Mouse (Mus musculus): ENCODE results near the gene Prps1l3.

The Prps1l3 gene

DNA sequence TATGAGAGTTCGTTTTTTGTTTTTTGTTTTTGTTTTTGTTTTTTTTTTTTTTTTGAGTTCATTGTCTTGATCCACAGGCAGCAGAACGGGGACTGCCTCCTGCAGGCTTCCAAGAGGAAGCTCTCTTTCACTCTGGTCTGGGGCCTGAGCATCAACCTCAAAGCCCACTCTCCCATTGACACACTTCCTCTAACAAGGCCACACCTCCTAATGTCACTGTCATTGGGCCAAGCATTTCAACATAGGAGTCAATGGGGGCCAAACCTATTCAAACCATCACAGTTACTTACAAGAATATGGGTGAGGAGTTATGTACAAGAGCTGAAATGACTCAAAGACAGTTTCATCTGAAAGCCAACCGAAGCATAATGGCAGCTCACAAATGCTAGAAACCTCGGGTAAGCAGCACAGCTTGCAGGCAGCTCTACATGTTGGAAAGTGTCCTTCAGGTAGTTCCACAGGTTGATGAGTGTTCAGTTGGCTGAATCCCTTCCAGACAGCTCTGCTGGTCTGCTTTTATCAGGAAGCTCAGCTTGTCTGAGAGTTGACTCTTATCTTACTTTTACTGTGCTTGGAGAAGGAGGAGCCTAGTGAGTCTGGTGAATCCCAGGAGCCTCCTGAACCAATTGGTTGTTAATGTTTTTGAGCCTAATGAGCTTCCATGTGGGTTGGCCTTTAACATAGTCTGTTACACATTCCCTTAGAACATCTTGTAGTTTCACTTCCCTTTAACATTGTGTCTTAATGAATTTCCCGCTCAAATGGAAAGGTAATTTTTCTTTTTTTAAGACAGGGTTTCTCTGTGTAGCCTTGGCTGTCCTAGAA is 13.7 kb downstream of the Prps1l3 start:
- no peak for DNase-seq (ENCODE audit: low read depth, low spot score)

- DNase-seq (ENCODE audit: low read depth, low spot score): no peak
Measured at GRCm38 (mm10) chr12:57258572-57258971, 28.4 kb downstream of the Prps1l3 start.

GRCm38 (mm10) chr12:57275456-57275855 is 45.2 kb downstream of the Prps1l3 start:
- no peak for DNase-seq (ENCODE audit: low read depth, low spot score)

GRCm38 (mm10) chr12:57281155-57282114 is 51.2 kb downstream of the Prps1l3 start:
- no peak for DNase-seq (ENCODE audit: low read depth, low spot score)

DNA sequence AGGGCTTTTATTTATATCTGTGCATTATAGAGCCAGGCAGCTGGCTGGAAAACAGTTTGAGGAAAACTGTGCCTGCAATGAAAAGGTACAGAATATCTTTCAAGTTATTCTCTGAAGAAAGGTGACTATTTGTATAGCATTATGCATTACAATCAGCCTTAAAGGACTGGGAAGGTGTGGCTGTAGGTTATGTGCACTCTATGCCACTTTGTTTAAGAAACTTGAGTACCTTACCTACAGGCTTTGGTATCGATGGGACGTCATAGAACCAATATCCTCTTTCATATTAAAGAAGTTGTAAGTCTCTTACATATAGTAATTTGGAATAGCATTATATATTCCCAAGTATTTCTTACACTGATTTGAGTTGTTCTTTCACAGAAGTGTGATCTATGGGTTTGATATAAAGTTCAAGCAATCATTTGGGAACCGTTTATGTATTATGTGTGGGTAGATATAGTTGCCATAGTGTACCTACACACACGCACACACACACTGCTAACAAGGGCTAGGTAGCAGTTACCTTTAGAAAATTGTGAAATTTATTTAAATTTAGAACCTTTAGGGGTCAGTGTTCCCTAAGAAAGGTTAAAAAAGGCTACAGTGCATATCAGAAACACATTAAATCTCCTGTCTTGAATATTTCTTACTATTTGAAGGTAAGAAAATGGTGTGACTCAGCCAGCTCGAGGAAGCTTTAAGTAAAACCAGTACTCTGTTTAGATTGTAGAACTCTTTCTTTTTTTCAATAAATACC is 55.3 kb downstream of the Prps1l3 start:
- no peak for DNase-seq (ENCODE audit: low read depth, low spot score)
